Mouse (Mus musculus) erythroblast, embryonic 14.5 days (primary cell): Measurements from ENCODE around the gene Asb8. TPM values are rescaled to one million over a fixed set of nuclear protein-coding genes. Genes with fewer than 3 reads are reported as not detected.

Experiments used
- H3K27me3 ChIP-seq: 2 replicates; pipeline ENCODE4 v1.6.1; 2012; ENCODE audit warnings: inconsistent platforms; ENCODE audit not compliant: control insufficient read depth
- H3K36me3 ChIP-seq: 2 replicates; pipeline ENCODE4 v1.6.1; 2012; ENCODE audit warnings: mild to moderate bottlenecking, inconsistent platforms; ENCODE audit not compliant: control insufficient read depth
- H3K4me1 ChIP-seq: 2 replicates; pipeline ENCODE4 v1.6.1; 2012; ENCODE audit warnings: inconsistent platforms; ENCODE audit not compliant: control insufficient read depth
- H3K4me3 ChIP-seq: replicated peaks from 2 replicates; pipeline ENCODE3; 2012; ENCODE audit warnings: moderate library complexity, mild to moderate bottlenecking, inconsistent platforms
- H3K9me3 ChIP-seq: 2 replicates; pipeline ENCODE4 v1.6.1; 2012; ENCODE audit warnings: low read length, inconsistent platforms, mixed read lengths; ENCODE audit not compliant: control insufficient read depth
- GATA1 ChIP-seq: IDR thresholded peaks from 2 replicates; pipeline ENCODE4 v1.6.1; 2012; ENCODE audit warnings: low read length, inconsistent platforms, mixed read lengths
- TAL1 ChIP-seq: IDR thresholded peaks from 3 replicates; pipeline ENCODE4 v1.6.1; 2012; ENCODE audit warnings: low read length, inconsistent platforms, mixed read lengths
- polyA plus RNA-seq: library from polyadenylated mRNA; stranded (reverse); fragments of >175 nt; gene quantifications from 2 replicates; pipeline ENCODE4 v1.2.3, GENCODE M21; 2012

Asb8 gene
- polyA plus RNA-seq, 1 experiment: 0.43 TPM

- H3K4me3 ChIP-seq: no peak overlapping the region
- no peaks in the 10 kb centered on the region for H3K27me3 ChIP-seq
- peaks cover 2% of the 10 kb centered on the region for H3K9me3 ChIP-seq
- H3K36me3 ChIP-seq: peaks cover 52% of the 10 kb centered on the region
- peaks cover 34% of the 10 kb centered on the region for H3K4me1 ChIP-seq
- TF ChIP-seq GATA1 (no peak), TAL1 (no peak)
These were observed 70.5 kb downstream of the Asb8 start for GRCm38 (mm10) chr15:98094905-98095304.

- TF ChIP-seq GATA1: no peak
- H3K4me3 ChIP-seq: peak within 1 kb of the TSS; percentile 79
- peaks cover 40% of the 10 kb centered on the region for H3K4me1 ChIP-seq
- H3K27me3 ChIP-seq: no peaks in the 10 kb centered on the region
- H3K9me3 ChIP-seq: peaks cover 2% of the 10 kb centered on the region
- peaks cover 57% of the 10 kb centered on the region for H3K36me3 ChIP-seq
These were observed 72.1 kb downstream of the Asb8 start, which contains the start of gene Senp1 for GRCm38 (mm10) chr15:98093121-98094011. Senp1 (minus strand) TSS chr15:98093744.

GRCm38 (mm10) chr15:98092372-98093120 is 72.9 kb downstream of the Asb8 start, which contains the start of gene Pfkm:
Pfkm (plus strand) TSS chr15:98092589.
- no peaks in the 10 kb centered on the region for H3K27me3 ChIP-seq
- H3K4me3 ChIP-seq: peak within 1 kb of the TSS; percentile 79
- peaks cover 58% of the 10 kb centered on the region for H3K36me3 ChIP-seq
- H3K4me1 ChIP-seq: peaks cover 40% of the 10 kb centered on the region
- H3K9me3 ChIP-seq: peaks cover 2% of the 10 kb centered on the region
- no peak for TF ChIP-seq TAL1
- TF ChIP-seq GATA1: no peak

GRCm38 (mm10) chr15:98091841-98092240 is 73.6 kb downstream of the Asb8 start:
- TF ChIP-seq TAL1 (no peak), GATA1 (no peak)
- peaks cover 58% of the 10 kb centered on the region for H3K36me3 ChIP-seq
- H3K9me3 ChIP-seq: peaks cover under 1% of the 10 kb centered on the region; the same call in 1 of the 2 replicates
- no peaks in the 10 kb centered on the region for H3K27me3 ChIP-seq
- peak overlapping the region; percentile 79 for H3K4me3 ChIP-seq
- peaks cover 40% of the 10 kb centered on the region for H3K4me1 ChIP-seq

GRCm38 (mm10) chr15:98089421-98090183 is 75.8 kb downstream of the Asb8 start:
- Histone ChIP-seq H3K4me3 (no peak overlapping the region), H3K9me3 (no peaks in the 10 kb centered on the region), H3K27me3 (no peaks in the 10 kb centered on the region), H3K4me1 (peaks cover 35% of the 10 kb centered on the region), H3K36me3 (peaks cover 62% of the 10 kb centered on the region)
- TF ChIP-seq TAL1: no peak
- TF ChIP-seq GATA1: no peak

GRCm38 (mm10) chr15:98088889-98089288 is 76.5 kb downstream of the Asb8 start:
- Histone ChIP-seq H3K36me3 (peaks cover 69% of the 10 kb centered on the region), H3K27me3 (no peaks in the 10 kb centered on the region), H3K4me1 (peaks cover 29% of the 10 kb centered on the region), H3K9me3 (no peaks in the 10 kb centered on the region), H3K4me3 (no peak overlapping the region)
- no peak for TF ChIP-seq GATA1
- TF ChIP-seq TAL1: no peak

Other genes with a start within 250 kb of the Asb8 start
- gene Tmem106c, start 201.4 kb downstream of the Asb8 start, polyA plus RNA-seq: 0.37 and 0.53 TPM in 2 replicates
- gene Col2a1, start 160.9 kb downstream of the Asb8 start, polyA plus RNA-seq: not detected in 2 replicates
- 2.4 and 3.1 TPM in 2 replicates for gene Pfkm, start 73.0 kb downstream of the Asb8 start, polyA plus RNA-seq
- gene Senp1, start 71.9 kb downstream of the Asb8 start, polyA plus RNA-seq: 0.71 and 1.0 TPM in 2 replicates
- gene Ccdc184, start 1.5 kb upstream of the Asb8 start, polyA plus RNA-seq: not detected in 2 replicates
- gene Olfr288, start 29.9 kb upstream of the Asb8 start, polyA plus RNA-seq: not detected in 2 replicates
- gene Gm44579, start 55.4 kb upstream of the Asb8 start, polyA plus RNA-seq: not detected in 2 replicates
- gene Olfr287, start 55.4 kb upstream of the Asb8 start, polyA plus RNA-seq: not detected in 2 replicates
- not detected in 2 replicates for gene Olfr286, start 68.8 kb upstream of the Asb8 start, polyA plus RNA-seq
- not detected in 2 replicates for gene H1fnt, start 91.7 kb upstream of the Asb8 start, polyA plus RNA-seq
- gene Zfp641, start 130.5 kb upstream of the Asb8 start, polyA plus RNA-seq: 0.03 TPM in 1 of 2 replicates, not detected in the other
- gene Olfr285, start 151.7 kb upstream of the Asb8 start, polyA plus RNA-seq: 0.01 TPM in 1 of 2 replicates, not detected in the other
- not detected in 2 replicates for gene Olfr284, start 175.4 kb upstream of the Asb8 start, polyA plus RNA-seq
- gene Olfr283, start 215.3 kb upstream of the Asb8 start, polyA plus RNA-seq: not detected in 2 replicates